Mouse (Mus musculus) embryonic facial prominence, embryonic 12.5 days (tissue): Measurements from ENCODE around the gene Smad9. TPM values are rescaled to one million over a fixed set of nuclear protein-coding genes. Genes with fewer than 3 reads are reported as not detected.
A peak's percentile ranks its signal among the peaks of the same experiment; 100 is the strongest.

Experiments used
- ATAC-seq: fragments of 200-750 bp; cut with Nextera tagmentation; 2 replicates; pipeline ENCODE4 v1.8.0; 2017; ENCODE audit not compliant: insufficient number of reproducible peaks, insufficient read depth, low FRiP score, low TSS enrichment
- H3K27ac ChIP-seq: fragments of 300-500 bp; sonication (generic); 2 replicates; pipeline ENCODE4 v1.5.1; 2016; ENCODE audit warnings: mild to moderate bottlenecking
- H3K27me3 ChIP-seq: fragments of 300-500 bp; sonication (generic); 2 replicates; pipeline ENCODE4 v1.6.1; 2016; ENCODE audit warnings: mild to moderate bottlenecking, moderate library complexity
- H3K36me3 ChIP-seq: fragments of 300-500 bp; sonication (generic); 2 replicates; pipeline ENCODE4 v1.6.1; 2016; ENCODE audit warnings: mild to moderate bottlenecking
- H3K4me1 ChIP-seq: fragments of 300-500 bp; sonication (generic); 2 replicates; pipeline ENCODE4 v1.6.1; 2016
- H3K4me2 ChIP-seq: fragments of 300-500 bp; sonication (generic); replicated peaks from 2 replicates; pipeline ENCODE4 v1.6.1; 2016; ENCODE audit warnings: mild to moderate bottlenecking, moderate library complexity
- H3K4me3 ChIP-seq: fragments of 300-500 bp; sonication (generic); 2 replicates; pipeline ENCODE4 v1.5.1; 2016; ENCODE audit warnings: mild to moderate bottlenecking
- H3K9ac ChIP-seq: fragments of 300-500 bp; sonication (generic); 2 replicates; pipeline ENCODE4 v1.6.1; 2016; ENCODE audit warnings: mild to moderate bottlenecking, moderate library complexity
- H3K9me3 ChIP-seq: fragments of 300-500 bp; sonication (generic); 2 replicates; pipeline ENCODE4 v1.6.1; 2016; ENCODE audit warnings: mild to moderate bottlenecking, moderate library complexity
- WGBS: fragments of 180-500 bp; shearing (Covaris S2); methylation state at CpG from one replicate; pipeline ENCODE4 v1.1.7; 2016; 5-methylcytosine and 5-hydroxymethylcytosine counted together
- polyA plus RNA-seq: library from polyadenylated mRNA; unstranded; fragments of >200 nt; fragmentation: Nextera tagmentation; extraction: Ambion mirVana; gene quantifications from 2 replicates; pipeline ENCODE4 v1.2.1, GENCODE M21; 2016

The Smad9 gene
- polyA plus RNA-seq, 1 experiment from 2014 or later: 1.2 TPM

GRCm38 (mm10) chr3:54791822-54792677, 36.7 kb downstream of the Smad9 start:
- Histone ChIP-seq H3K9me3 (peaks cover 5% of the 10 kb centered on the region; the same call in 1 of the 2 replicates), H3K27me3 (no peaks in the 10 kb centered on the region), H3K4me1 (no peaks in the 10 kb centered on the region), H3K27ac (no peak overlapping the region), H3K4me3 (no peak overlapping the region), H3K4me2 (no peak overlapping the region), H3K9ac (no peak overlapping the region), H3K36me3 (peaks cover 14% of the 10 kb centered on the region; the same call in 1 of the 2 replicates)
- WGBS: 73% methylated on average over 10 of the region's 10 CpGs
- no peak for ATAC-seq

GRCm38 (mm10) chr3:54793762-54794161, 38.4 kb downstream of the Smad9 start:
- Histone ChIP-seq H3K4me2 (no peak overlapping the region), H3K4me3 (no peak overlapping the region), H3K4me1 (no peaks in the 10 kb centered on the region), H3K36me3 (peaks cover 13% of the 10 kb centered on the region; the same call in 1 of the 2 replicates), H3K9ac (no peak overlapping the region), H3K27ac (no peak overlapping the region), H3K27me3 (no peaks in the 10 kb centered on the region; the same call in 1 of the 2 replicates), H3K9me3 (peaks cover 5% of the 10 kb centered on the region; the same call in 1 of the 2 replicates)
- ATAC-seq: no peak
- whole genome bisulfite sequencing: 83% methylated on average over 6 of the region's 6 CpGs

- ATAC-seq: no peak
- Histone ChIP-seq H3K9ac (no peak overlapping the region), H3K4me3 (no peak overlapping the region), H3K27ac (no peak overlapping the region), H3K27me3 (no peaks in the 10 kb centered on the region; the same call in 1 of the 2 replicates), H3K4me2 (no peak overlapping the region), H3K9me3 (peaks cover 5% of the 10 kb centered on the region; the same call in 1 of the 2 replicates), H3K4me1 (no peaks in the 10 kb centered on the region), H3K36me3 (peaks cover 8% of the 10 kb centered on the region; the same call in 1 of the 2 replicates)
- 93% methylated on average over 5 of the region's 5 CpGs for WGBS
Measured at GRCm38 (mm10) chr3:54795379-54795778, 40.0 kb downstream of the Smad9 start.

GRCm38 (mm10) chr3:54795806-54796205, 40.4 kb downstream of the Smad9 start:
- Histone ChIP-seq H3K9ac (no peak overlapping the region), H3K4me2 (no peak overlapping the region), H3K27me3 (no peaks in the 10 kb centered on the region; the same call in 1 of the 2 replicates), H3K4me3 (no peak overlapping the region), H3K36me3 (peaks cover 8% of the 10 kb centered on the region; the same call in 1 of the 2 replicates), H3K9me3 (peaks cover 5% of the 10 kb centered on the region; the same call in 1 of the 2 replicates), H3K4me1 (no peaks in the 10 kb centered on the region), H3K27ac (no peak overlapping the region)
- no peak for ATAC-seq
- WGBS: 93% methylated on average over 1 of the region's 1 CpGs

- Histone ChIP-seq H3K9ac (no peak overlapping the region), H3K4me1 (no peaks in the 10 kb centered on the region), H3K9me3 (peaks cover 5% of the 10 kb centered on the region; the same call in 1 of the 2 replicates), H3K4me2 (no peak overlapping the region), H3K27ac (no peak overlapping the region), H3K27me3 (no peaks in the 10 kb centered on the region; the same call in 1 of the 2 replicates), H3K4me3 (no peak overlapping the region), H3K36me3 (peaks cover 8% of the 10 kb centered on the region; the same call in 1 of the 2 replicates)
- peak; percentile 35; the same call in 1 of the 2 replicates for ATAC-seq
- WGBS: 40% methylated on average over 16 of the region's 16 CpGs
Measured at GRCm38 (mm10) chr3:54797211-54797610, 41.8 kb downstream of the Smad9 start.

- peaks cover 18% of the 10 kb centered on the region for H3K4me1 ChIP-seq
- no peak overlapping the region for H3K4me3 ChIP-seq
- H3K9me3 ChIP-seq: no peaks in the 10 kb centered on the region
- H3K27me3 ChIP-seq: no peaks in the 10 kb centered on the region
- H3K9ac ChIP-seq: no peak overlapping the region
- H3K36me3 ChIP-seq: peaks cover 10% of the 10 kb centered on the region
- no peak overlapping the region for H3K27ac ChIP-seq
- no peak for ATAC-seq
- H3K4me2 ChIP-seq: no peak overlapping the region
- 96% methylated on average over 8 of the region's 8 CpGs for WGBS
Measured at GRCm38 (mm10) chr3:54803713-54804112, 48.3 kb downstream of the Smad9 start.

- H3K9ac ChIP-seq: peak overlapping the region; percentile 90
- peak; percentile 68 for ATAC-seq
- H3K4me3 ChIP-seq: peak overlapping the region; percentile 75
- H3K36me3 ChIP-seq: peaks cover 10% of the 10 kb centered on the region
- peak overlapping the region; percentile 86 for H3K27ac ChIP-seq
- no peaks in the 10 kb centered on the region for H3K9me3 ChIP-seq
- H3K4me2 ChIP-seq: peak overlapping the region; percentile 97
- peaks cover 18% of the 10 kb centered on the region for H3K4me1 ChIP-seq
- under 1% methylated on average over 56 of the region's 56 CpGs for WGBS
- H3K27me3 ChIP-seq: no peaks in the 10 kb centered on the region
Measured at GRCm38 (mm10) chr3:54807061-54807661, 51.8 kb downstream of the Smad9 start.

- H3K9me3 ChIP-seq: no peaks in the 10 kb centered on the region
- peaks cover 18% of the 10 kb centered on the region for H3K4me1 ChIP-seq
- H3K4me3 ChIP-seq: peak within 1 kb of the TSS; percentile 75
- ATAC-seq: peak; percentile 92
- H3K4me2 ChIP-seq: peak within 1 kb of the TSS; percentile 97
- H3K9ac ChIP-seq: peak within 1 kb of the TSS; percentile 90
- H3K27me3 ChIP-seq: no peaks in the 10 kb centered on the region
- under 1% methylated on average over 52 of the region's 52 CpGs for WGBS
- peak within 1 kb of the TSS; percentile 86 for H3K27ac ChIP-seq
- H3K36me3 ChIP-seq: peaks cover 10% of the 10 kb centered on the region
Measured at GRCm38 (mm10) chr3:54807666-54808217, 52.4 kb downstream of the Smad9 start, which contains the start of gene Rfxap. Gene Rfxap (minus strand): TSS chr3:54807791.

GRCm38 (mm10) chr3:54809111-54809510, 53.7 kb downstream of the Smad9 start:
- 63% methylated on average over 5 of the region's 5 CpGs for WGBS
- no peak overlapping the region for H3K4me2 ChIP-seq
- no peaks in the 10 kb centered on the region for H3K27me3 ChIP-seq
- H3K9ac ChIP-seq: no peak overlapping the region
- peaks cover 3% of the 10 kb centered on the region; the same call in 1 of the 2 replicates for H3K36me3 ChIP-seq
- no peak for ATAC-seq
- H3K4me1 ChIP-seq: peaks cover 18% of the 10 kb centered on the region
- H3K4me3 ChIP-seq: no peak overlapping the region
- H3K27ac ChIP-seq: no peak overlapping the region
- no peaks in the 10 kb centered on the region for H3K9me3 ChIP-seq

GRCm38 (mm10) chr3:54811616-54812015, 56.2 kb downstream of the Smad9 start:
- no peak overlapping the region for H3K9ac ChIP-seq
- H3K9me3 ChIP-seq: no peaks in the 10 kb centered on the region
- H3K4me1 ChIP-seq: peaks cover 2% of the 10 kb centered on the region
- 56% methylated on average over 1 of the region's 1 CpGs for WGBS
- no peak overlapping the region for H3K27ac ChIP-seq
- no peaks in the 10 kb centered on the region for H3K36me3 ChIP-seq
- no peak overlapping the region for H3K4me3 ChIP-seq
- no peaks in the 10 kb centered on the region for H3K27me3 ChIP-seq
- H3K4me2 ChIP-seq: no peak overlapping the region
- ATAC-seq: no peak

GRCm38 (mm10) chr3:54813418-54813988, 58.1 kb downstream of the Smad9 start:
- Histone ChIP-seq H3K4me2 (no peak overlapping the region), H3K27ac (no peak overlapping the region), H3K9me3 (no peaks in the 10 kb centered on the region), H3K27me3 (no peaks in the 10 kb centered on the region), H3K4me1 (no peaks in the 10 kb centered on the region), H3K9ac (no peak overlapping the region), H3K4me3 (no peak overlapping the region), H3K36me3 (no peaks in the 10 kb centered on the region)
- 70% methylated on average over 6 of the region's 6 CpGs for WGBS
- ATAC-seq: no peak
